Mouse (Mus musculus) liver, postnatal 0 days (tissue): ENCODE results near the gene Arl13a. TPM values are rescaled to one million over a fixed set of nuclear protein-coding genes. Genes with fewer than 3 reads are reported as not detected.

Experiments
- ATAC-seq: fragments of 200-750 bp; cut with Nextera tagmentation; 2 replicates; pipeline ENCODE4 v1.8.0; 2017; ENCODE audit warnings: mild to moderate bottlenecking, moderate library complexity
- DNase-seq: peaks from one replicate; pipeline ENCODE4 v3.0.0-alpha.2; 2016
- H3K27ac ChIP-seq: fragments of 300-500 bp; sonication (generic); 2 replicates; pipeline ENCODE4 v1.5.1; 2014; ENCODE audit warnings: antibody characterized with exemption, moderate library complexity, mild to moderate bottlenecking, low read depth
- H3K27me3 ChIP-seq: fragments of 300-500 bp; sonication (generic); 2 replicates; pipeline ENCODE4 v1.6.1; 2014; ENCODE audit warnings: low read length, control low read depth, mixed read lengths; ENCODE audit not compliant: insufficient read depth
- H3K36me3 ChIP-seq: fragments of 300-500 bp; sonication (generic); replicated peaks from 2 replicates; pipeline ENCODE4 v1.6.1; 2014; ENCODE audit warnings: mild to moderate bottlenecking, control low read depth, low read length, moderate library complexity, mixed read lengths; ENCODE audit not compliant: insufficient read depth
- H3K4me1 ChIP-seq: fragments of 300-500 bp; sonication (generic); 2 replicates; pipeline ENCODE4 v1.6.1; 2014; ENCODE audit warnings: antibody characterized with exemption, mild to moderate bottlenecking, control low read depth; ENCODE audit not compliant: insufficient read depth
- H3K4me2 ChIP-seq: fragments of 300-500 bp; sonication (generic); 2 replicates; pipeline ENCODE4 v1.6.1; 2014; ENCODE audit warnings: low read depth, mild to moderate bottlenecking, low read length, moderate library complexity, mixed read lengths
- H3K4me3 ChIP-seq: fragments of 300-500 bp; sonication (generic); 2 replicates; pipeline ENCODE4 v1.5.1; 2014; ENCODE audit warnings: low read depth, low read length
- H3K9ac ChIP-seq: fragments of 300-500 bp; sonication (generic); replicated peaks from 2 replicates; pipeline ENCODE4 v1.6.1; 2014; ENCODE audit warnings: mild to moderate bottlenecking, moderate library complexity
- H3K9me3 ChIP-seq: fragments of 300-500 bp; sonication (generic); 2 replicates; pipeline ENCODE4 v1.6.1; 2016; ENCODE audit warnings: mild to moderate bottlenecking, control low read depth, low read length, mixed read lengths
- CTCF ChIP-seq: sonication (generic); IDR thresholded peaks from 2 replicates; pipeline ENCODE4 v1.5.1; 2016; ENCODE audit warnings: antibody characterized with exemption, low read depth
- EP300 ChIP-seq: IDR thresholded peaks from 2 replicates; pipeline ENCODE4 v1.6.1; 2016; ENCODE audit warnings: antibody characterized with exemption, low read depth, mild to moderate bottlenecking
- WGBS: fragments of 180-500 bp; shearing (Covaris S2); extraction: QIAGEN DNeasy Blood & Tissue Kit; methylation state at CpG from one replicate; pipeline ENCODE4 v1.1.7; 2014; ENCODE audit not compliant: insufficient replicate concordance; 5-methylcytosine and 5-hydroxymethylcytosine counted together
- polyA plus RNA-seq: library from polyadenylated mRNA; unstranded; fragments of >200 nt; fragmentation: Nextera tagmentation; extraction: Ambion mirVana; gene quantifications from 2 replicates; pipeline ENCODE4 v1.2.1, GENCODE M21; 2015

Arl13a gene
- polyA plus RNA-seq, 1 experiment from 2014 or later, result not detected

DNA sequence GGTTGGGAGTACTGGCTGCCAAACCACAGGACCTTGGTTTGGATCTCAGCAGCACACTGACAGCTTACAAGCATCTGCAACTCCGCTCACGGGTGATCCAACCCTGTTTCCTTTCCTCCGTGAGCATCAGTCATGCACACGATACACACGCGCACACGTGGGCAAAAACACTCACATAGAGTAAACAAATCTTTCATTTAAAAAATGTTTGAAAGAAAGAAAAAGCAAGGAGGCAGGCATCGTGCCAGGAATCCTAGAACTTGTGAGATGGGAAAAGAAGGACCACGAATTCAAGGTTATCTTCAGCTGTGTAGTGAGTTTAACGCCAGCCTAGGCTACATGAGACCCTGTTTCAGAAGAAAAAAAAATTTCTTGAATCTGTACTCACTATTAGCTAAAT is 58.6 kb downstream of the Arl13a start:
- Histone ChIP-seq H3K4me1 (no peaks in the 10 kb centered on the region), H3K9me3 (no peaks in the 10 kb centered on the region), H3K4me3 (no peak overlapping the region), H3K27me3 (no peaks in the 10 kb centered on the region), H3K36me3 (0 out of 2 replicates have a peak, but pooled peaks cover 4% of the 10 kb centered on the region), H3K9ac (no peak overlapping the region), H3K4me2 (no peak overlapping the region), H3K27ac (no peak overlapping the region)
- 84% methylated on average over 10 of the region's 10 CpGs for whole genome bisulfite sequencing
- TF ChIP-seq EP300, result no peak
- no peak for TF ChIP-seq CTCF
- ATAC-seq (no peak), DNase-seq (no peak)

DNA sequence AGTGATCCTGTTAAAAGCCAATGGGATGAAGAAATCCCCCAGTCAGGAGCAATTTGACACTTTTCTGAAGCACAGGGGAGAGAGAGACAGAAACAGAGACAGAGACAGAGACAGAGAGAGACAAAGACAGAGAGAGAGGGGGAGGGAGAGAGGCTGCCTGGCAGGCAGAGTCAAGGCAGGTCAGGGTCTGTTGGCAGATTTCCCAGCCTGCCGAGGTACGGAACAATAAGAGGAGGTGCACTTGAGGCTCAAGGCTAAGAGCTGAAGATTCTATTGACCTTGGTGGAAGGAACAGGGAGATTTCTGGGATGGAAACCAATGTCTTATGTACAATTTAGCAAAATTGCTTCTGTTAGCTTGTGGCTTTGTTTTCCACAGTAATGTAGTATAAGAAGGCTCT is 60.9 kb downstream of the Arl13a start:
- Histone ChIP-seq H3K27ac (no peak overlapping the region), H3K4me2 (no peak overlapping the region), H3K9ac (no peak overlapping the region), H3K4me3 (no peak overlapping the region), H3K36me3 (no peaks in the 10 kb centered on the region), H3K27me3 (no peaks in the 10 kb centered on the region), H3K4me1 (no peaks in the 10 kb centered on the region), H3K9me3 (no peaks in the 10 kb centered on the region)
- DNase-seq (no peak), ATAC-seq (no peak)
- WGBS, result 79% methylated on average over 2 of the region's 2 CpGs
- TF ChIP-seq CTCF (no peak), EP300 (no peak)

Other genes with a start within 250 kb of the Arl13a start
- gene Sytl4, start 205.7 kb upstream of the Arl13a start, polyA plus RNA-seq, result 1.2 and 1.3 TPM in 2 replicates
- gene Cstf2, start 128.3 kb upstream of the Arl13a start, polyA plus RNA-seq, result 8.3 and 9.7 TPM in 2 replicates
- 0.06 and 0.07 TPM in 2 replicates for gene Xkrx, start 25.4 kb upstream of the Arl13a start, polyA plus RNA-seq
- 0.13 TPM in 1 of 2 replicates, not detected in the other for gene Nox1, start 34.5 kb downstream of the Arl13a start, polyA plus RNA-seq
- 8.9 and 9.0 TPM in 2 replicates for gene Trmt2b, start 89.5 kb downstream of the Arl13a start, polyA plus RNA-seq
- 1.2 and 1.3 TPM in 2 replicates for gene Tmem35a, start 107.7 kb downstream of the Arl13a start, polyA plus RNA-seq
- 8.6 and 10.7 TPM in 2 replicates for gene Cenpi, start 120.6 kb downstream of the Arl13a start, polyA plus RNA-seq
- gene Drp2, start 217.1 kb downstream of the Arl13a start, polyA plus RNA-seq, result 0.02 and 0.06 TPM in 2 replicates